Mouse (Mus musculus) spleen, adult 2 months (tissue): Measurements from ENCODE around the gene Cacna1f.

Experiments
- CTCF ChIP-seq: fragments of 200-500 bp; IDR thresholded peaks from 2 replicates; pipeline ENCODE4 v1.5.1; 2011; ENCODE audit warnings: mild to moderate bottlenecking, inconsistent platforms; ENCODE audit not compliant: insufficient read depth, insufficient read length, insufficient replicate concordance; ENCODE audit errors: extremely low read depth
- POLR2A ChIP-seq: fragments of 200-500 bp; IDR thresholded peaks from 2 replicates; pipeline ENCODE4 v1.6.1; 2011; ENCODE audit warnings: low read depth, low read length, inconsistent platforms

DNA sequence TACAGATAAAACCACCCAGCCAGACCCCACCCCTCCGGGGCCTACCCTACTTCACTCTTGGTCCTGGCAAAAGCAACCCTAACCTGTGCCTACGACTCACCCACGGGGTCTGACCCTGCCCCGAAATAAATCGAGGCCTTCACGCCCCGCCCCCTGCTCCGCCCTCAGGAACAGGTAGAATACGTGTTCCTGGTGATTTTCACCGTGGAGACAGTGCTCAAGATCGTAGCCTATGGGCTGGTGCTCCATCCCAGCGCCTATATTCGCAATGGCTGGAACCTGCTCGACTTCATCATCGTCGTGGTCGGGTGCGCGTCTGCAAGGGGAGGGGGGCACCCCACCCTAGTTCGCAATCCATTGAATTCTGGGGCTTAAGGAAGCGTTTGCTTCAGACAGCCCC, 3.2 kb downstream of the Cacna1f start:
- TF ChIP-seq CTCF (no peak), POLR2A (no peak)
